Mouse (Mus musculus) heart, adult 2 months (tissue): ENCODE data around the gene Cdhr4.

Experiments used
- EP300 ChIP-seq: fragments of 200-500 bp; IDR thresholded peaks from 2 replicates; pipeline ENCODE4 v1.6.1; 2011; ENCODE audit warnings: low read depth, low read length, control low read depth; ENCODE audit not compliant: insufficient read depth
- POLR2A ChIP-seq: fragments of 200-500 bp; IDR thresholded peaks from 2 replicates; pipeline ENCODE4 v1.6.1; 2011; ENCODE audit warnings: mild to moderate bottlenecking, low read depth, low read length, control low read depth; ENCODE audit not compliant: insufficient read depth

- TF ChIP-seq EP300 (no peak), POLR2A (no peak)
Measured at GRCm38 (mm10) chr9:108003531-108003890, 11.2 kb downstream of the Cdhr4 start.
